Mouse (Mus musculus): Measurements from ENCODE around the gene Phf5a.

GRCm38 (mm10) chr15:81835007-81835880, 36.5 kb downstream of the Phf5a start:
- TF ChIP-seq CTCF (IDR thresholded peaks at IDR 0.05; ENCODE audit: low read depth) (no peak), EP300 (IDR thresholded peaks at IDR 0.05; ENCODE audit: low read depth) (no peak)
